Mouse (Mus musculus): ENCODE results near the gene Gm6268.

The Gm6268 gene

DNA sequence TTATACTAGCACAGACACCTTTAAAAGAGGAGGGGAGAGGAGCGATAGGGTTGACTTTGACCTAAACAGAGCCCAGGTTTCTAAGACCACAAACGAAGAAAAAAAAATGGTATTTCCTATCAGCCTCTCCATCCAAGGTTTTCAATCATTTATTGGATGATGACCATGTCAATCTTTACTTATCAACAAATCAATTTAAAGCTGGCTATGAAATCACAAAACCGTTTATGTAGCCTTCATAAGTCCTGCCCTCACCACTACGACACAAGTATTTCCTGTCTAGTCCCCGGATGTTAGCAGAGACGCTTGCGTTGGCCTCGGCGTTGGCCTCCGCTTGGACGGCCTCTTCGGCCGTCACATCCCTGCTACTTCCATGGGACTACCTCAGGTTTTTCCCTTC is at the start of gene Gm6268:
TSS of gene Gm6268 (plus strand) at position 301 of the 400 bp plus-strand sequence.
- DNase-seq (ENCODE audit: low spot score in 2 of 2): no peak

DNA sequence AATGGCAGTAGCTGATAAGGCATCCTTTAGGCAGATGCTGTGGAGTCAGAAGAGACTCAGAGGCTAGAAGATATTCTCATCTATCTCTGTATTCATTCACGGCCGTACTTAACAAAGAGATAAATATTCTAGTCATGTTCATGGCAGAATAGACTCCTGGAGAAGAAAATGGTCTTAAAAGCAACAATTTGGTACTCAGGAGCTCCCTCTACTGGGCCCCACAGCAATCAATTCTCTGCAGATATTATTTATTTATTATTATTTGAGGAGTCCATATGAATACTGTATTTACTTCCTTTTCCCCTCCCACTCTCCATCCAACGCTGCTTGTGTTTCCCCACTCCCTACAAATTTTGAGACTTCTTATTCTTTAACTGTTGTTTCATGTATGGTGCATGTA is 48.6 kb upstream of the Gm6268 start:
- DNase-seq (ENCODE audit: low spot score in 2 of 2): no peak

DNA sequence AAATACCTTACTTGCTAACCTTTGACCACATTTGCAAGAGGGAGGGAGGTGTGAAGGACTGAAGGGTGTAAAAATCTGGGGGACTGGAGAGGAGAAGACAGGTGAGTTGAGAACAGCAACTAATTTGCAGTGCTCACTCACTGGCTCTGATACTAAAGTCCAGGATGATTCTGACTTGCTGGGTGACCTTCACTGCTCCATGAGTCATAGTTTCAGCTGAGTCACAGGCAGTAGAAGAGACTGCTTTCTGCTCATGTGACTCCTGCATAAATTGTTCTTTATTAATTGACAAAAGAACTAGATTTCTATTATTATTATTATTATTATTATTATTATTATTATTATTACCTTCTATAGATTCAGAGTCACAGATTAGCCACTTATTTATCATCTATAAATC is 15.7 kb upstream of the Gm6268 start:
- DNase-seq (ENCODE audit: low spot score in 2 of 2): no peak

DNA sequence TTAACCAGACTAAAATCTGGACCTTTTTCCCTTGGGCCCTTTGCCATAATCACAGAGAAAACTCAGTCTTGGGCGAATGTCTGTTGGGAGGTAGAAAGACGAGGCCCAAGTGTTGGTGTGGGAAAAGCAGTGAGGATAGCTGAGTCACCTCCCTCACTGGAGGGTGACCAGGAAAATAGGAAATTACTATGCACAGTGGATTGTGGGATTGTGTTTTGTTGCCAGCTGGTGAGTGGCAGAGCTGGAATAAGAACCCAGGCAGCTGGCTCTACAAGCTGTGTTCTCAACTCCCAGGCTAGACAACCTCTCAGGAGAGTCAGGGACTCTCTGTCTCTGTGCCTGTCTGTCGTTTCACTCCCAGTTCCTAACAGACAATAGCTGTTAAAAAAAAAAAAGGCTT is 11.1 kb upstream of the Gm6268 start:
- peak; percentile 15 to 16 for DNase-seq (ENCODE audit: low spot score in 2 of 2)

DNA sequence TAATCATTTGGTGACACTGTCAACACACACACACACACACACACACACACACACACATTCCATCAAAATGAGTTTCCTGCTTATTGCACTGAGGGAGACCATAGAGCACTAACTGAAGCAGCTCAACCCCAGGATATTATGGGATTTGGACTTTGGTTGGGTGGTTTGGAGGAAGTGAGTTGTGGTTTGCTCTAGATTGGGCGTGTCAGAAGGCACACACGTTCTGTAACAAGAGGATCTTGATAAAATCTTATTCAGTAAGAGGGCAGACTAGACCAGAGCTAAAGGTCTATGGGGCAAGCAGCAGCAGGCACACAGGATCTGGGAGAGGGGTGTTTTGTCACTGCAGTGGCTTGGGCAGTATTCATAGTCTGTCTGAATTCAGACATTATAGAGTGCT is 10.6 kb upstream of the Gm6268 start:
- DNase-seq (ENCODE audit: low spot score in 2 of 2): no peak

DNA sequence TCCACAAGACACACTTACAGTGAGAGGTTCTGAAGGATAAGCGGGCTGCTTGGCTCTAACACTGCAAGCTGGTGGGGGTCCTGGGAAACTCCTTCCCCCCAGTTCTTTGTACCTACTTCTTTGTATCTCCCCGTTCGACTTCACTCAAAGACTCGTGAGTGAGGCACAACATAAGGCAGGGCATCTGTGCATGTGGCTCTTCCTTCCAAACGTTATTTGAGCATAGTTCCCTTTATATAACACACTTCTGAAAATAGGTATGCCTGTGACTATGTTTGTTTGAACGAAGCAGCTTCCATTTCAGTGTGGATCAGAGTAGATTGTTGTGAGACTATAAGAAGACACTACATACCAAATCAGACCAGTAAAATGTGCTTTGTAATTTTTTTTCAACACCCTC is 8.4 kb upstream of the Gm6268 start:
- no peak for DNase-seq (ENCODE audit: low spot score in 2 of 2)

DNA sequence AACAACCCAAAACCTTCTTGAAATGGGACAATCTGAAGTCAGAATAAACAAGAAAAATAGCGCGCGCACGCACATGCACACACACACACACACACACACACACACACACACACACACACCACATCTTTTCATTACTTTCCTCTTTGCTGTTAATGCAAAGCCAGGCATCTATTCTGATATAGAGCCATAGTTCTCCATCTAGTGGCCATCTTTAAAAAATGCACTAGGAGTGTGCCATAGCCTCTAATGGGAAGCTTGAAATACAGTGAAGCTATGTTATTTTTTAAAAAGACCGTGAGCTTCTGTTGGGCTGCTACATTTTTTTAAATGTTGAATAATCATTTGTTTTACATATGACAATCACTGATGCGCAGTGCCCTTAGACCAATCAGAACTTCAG is 7.8 kb upstream of the Gm6268 start:
- no peak for DNase-seq (ENCODE audit: low spot score in 2 of 2)

DNA sequence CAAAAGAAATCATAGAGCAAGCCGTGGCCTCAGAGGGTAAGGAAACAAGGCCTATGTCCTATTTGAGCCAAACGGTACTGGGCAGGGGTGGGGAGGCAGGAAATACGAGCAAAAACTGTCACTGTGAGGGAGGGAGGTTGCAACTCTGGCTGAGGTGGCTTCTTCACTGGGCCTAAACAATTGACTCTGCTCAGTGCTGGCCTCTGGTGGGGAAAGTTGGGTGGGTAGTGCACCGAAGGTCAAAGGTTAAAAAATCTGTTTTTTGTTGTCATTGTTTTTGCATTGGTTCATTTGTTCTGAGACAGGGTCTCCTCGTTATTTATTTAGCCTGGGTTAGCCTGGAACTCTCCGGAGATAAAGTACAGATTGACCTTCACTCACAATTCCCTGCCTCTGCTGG is 1.2 kb downstream of the Gm6268 start:
- no peak for DNase-seq (ENCODE audit: low spot score in 2 of 2)

DNA sequence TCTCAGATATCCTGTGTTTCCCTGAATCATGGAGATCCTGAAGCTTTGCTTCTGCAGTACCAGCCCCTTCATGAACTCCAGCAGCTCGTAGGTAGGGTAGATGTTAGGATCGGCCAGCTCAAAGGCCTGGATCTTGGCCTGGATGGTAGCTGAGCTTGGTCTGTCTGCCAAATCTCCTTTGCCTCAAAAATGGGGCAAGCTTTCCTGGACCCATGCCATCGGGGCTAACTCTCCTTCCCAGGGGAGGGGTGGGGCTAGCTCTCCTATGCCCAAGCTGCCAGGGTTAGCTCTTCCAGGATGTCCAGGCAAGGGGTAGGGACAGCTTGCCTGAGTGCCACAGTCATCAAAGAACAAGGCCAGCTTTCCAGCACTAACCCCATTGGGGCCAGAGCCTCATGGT is 18.1 kb downstream of the Gm6268 start:
- DNase-seq (ENCODE audit: low spot score in 2 of 2): no peak

DNA sequence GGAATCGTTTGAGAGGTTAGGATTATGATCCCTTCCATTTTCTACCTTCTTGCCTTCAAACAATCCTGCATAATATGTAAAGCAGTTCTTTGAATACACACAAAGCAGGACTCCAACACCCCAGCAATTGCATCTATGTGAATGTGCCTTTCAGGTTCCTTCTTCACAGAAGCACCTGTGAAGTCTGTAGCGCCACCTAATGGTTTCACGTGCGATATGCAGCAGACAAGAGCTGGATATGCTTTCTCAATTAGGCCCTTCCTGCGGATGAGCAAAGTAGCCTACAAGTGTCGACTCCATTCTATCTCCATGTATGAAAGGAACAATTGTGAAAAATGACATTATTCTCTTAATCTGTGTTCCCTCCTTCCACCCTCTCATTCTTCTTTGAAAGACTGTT is 33.9 kb downstream of the Gm6268 start:
- no peak for DNase-seq (ENCODE audit: low spot score in 2 of 2)

DNA sequence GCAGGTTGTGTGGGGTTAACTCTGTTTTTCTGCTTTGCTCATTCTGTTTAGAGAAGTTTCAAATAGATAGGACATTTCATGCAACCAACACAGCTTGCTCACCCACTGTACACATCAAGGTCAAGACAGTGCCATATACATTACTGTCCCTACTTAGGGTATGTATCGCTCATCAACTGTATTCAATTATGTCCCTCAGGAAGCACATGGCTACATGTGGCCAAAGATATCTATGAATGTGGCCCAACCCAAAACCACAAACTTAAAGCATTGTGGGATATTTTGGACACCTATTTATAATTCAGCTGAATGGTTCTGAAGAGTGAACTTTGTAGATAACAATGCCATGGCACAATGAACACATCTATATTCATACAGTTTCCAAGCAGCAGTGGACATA is 36.9 kb downstream of the Gm6268 start:
- no peak for DNase-seq (ENCODE audit: low spot score in 2 of 2)
